Mouse (Mus musculus): ENCODE measurements around the gene Cd59b. TPM values are rescaled to one million over a fixed set of nuclear protein-coding genes. Genes with fewer than 3 reads are reported as not detected.

Cd59b gene
- total RNA-seq (2017), result 8.7 TPM in 1 of 2 replicates, not detected in the other

DNA sequence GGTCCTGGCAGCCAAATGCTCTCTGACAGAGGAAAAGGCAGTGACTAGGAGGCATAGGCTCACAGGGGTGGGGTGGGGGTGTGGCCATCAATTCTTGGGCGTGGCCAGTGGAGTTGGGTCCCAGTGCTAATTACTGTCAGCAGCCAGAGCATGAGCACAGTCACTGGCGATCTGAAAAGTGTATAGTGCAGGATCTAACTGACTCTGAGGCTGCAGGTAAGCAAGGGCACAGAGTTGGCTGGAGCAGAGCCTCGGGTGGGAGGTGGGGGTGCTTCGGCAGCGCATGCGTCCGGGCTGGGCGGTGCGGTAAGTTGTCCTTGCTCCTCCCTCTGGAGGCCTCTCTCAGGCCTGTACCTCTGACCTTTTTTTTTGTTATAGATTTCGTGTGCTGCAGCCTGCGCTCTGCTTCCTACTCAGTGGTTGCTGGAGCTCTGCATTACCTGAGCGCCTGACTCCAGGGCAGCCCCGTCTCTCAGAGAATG, at the start of gene Cd59b:
Gene Cd59b (plus strand): TSS at position 146 of the 482 bp plus-strand sequence.
- ATAC-seq (ENCODE audit: extremely low read depth, insufficient number of reproducible peaks, low FRiP score, poor library complexity, severe bottlenecking), result no peak

DNA sequence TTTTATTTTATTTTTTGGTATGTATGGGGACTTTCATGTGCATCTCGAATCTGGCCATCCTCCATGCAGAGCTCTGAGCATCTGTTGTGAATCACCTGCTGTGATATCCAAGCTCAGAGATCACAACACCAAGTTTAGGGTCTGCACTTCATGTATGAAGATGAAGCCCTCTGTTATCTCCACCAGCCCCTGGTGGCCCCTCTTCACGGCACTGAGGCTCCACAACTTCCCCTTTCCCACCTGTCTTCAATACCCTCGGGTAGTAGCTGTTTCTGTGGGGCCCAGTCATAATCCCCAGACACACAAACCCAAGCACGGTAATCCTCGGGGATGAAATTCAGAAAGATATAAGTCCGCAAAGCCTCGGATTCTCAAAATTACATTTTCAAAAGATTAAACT, 46.6 kb upstream of the Cd59b start:
- no peak for ATAC-seq (ENCODE audit: extremely low read depth, insufficient number of reproducible peaks, low FRiP score, poor library complexity, severe bottlenecking)

DNA sequence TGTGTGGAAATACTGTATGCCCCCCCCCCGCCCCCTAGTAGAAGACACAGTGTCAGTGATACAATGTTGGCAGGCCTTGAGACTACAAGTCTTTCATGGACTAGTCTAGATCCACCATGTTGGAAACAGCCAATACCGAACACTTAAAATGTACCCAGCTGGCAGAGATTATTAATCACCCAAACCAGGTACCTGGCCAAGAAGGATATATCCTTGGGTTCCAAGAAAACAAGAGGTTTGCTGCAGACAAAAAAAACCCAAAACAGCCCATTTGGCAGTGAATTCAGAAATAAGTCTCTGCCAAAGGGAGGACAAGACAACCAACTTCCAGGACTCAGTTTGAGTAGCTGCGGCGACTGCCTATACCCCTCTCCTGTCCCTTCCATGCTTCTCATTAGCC, 45.0 kb upstream of the Cd59b start:
- ATAC-seq (ENCODE audit: extremely low read depth, insufficient number of reproducible peaks, low FRiP score, poor library complexity, severe bottlenecking), result no peak

DNA sequence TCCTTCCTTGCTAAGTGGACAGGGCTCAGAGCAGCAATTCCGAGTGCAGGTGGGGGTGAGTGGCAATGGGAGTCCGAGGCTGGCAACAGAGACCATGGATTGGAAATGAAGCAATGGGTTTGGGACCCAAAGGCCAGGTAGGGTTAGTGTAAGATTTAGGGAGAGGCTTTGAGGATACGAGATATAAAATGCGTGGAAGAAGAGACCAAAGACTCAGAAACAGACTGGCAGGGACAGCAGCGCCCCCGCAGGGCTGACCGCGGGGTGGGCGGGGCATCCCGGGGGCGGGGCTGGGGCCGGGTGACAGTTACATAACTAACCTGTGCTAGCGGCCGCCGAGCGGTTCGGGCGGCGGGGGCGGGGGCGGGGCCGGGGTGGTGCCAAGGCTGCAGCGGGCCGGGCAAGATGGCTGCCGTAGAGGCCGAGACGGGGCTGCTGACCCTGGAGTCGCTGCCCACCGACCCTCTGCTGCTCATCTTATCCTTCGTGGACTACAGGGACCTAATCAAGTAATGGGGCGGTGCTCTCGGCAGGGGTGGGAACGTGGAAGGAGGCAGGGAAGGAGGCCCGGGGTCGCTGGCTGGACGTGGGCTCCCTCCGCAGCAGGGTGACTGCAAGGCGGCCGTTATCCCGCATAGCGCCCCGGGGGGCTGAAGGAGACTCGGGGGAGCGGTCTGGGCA, 42.1 kb upstream of the Cd59b start, which contains the start of gene Fbxo3:
Gene Fbxo3 (plus strand): TSS at position 264 of the 681 bp plus-strand sequence.
- ATAC-seq (ENCODE audit: extremely low read depth, insufficient number of reproducible peaks, low FRiP score, poor library complexity, severe bottlenecking), result peak; percentile 82

DNA sequence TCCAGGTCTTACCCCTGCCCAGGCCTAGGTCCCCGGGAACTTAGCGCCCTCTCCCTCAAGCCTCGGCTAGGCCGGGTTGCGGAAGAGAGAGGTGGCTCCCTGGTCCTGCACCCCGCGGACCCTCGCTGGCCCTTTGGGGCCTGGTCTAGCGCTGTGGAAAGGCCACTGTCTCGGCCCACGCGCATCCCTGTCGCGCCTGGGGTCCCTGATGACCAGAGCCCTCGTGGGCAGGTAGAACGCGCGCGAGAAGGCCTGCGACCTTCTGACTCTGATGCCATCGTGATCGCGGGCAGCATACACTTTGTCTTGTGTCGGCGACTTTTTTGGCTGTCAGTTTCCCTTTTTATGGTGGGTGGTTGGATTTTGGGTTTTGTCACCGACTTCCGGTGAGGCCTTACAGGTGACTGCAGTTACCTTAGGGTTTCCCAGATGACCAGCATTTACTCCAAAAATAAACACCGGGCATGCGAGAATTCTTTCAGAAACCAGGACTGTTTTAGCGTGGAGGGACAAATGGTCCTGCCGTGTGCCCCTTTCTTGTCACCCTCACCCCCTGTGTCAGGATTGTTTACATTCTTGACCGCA, 41.4 kb upstream of the Cd59b start, which contains the start of gene 4931422A03Rik:
Gene 4931422A03Rik (minus strand): TSS at position 223 of the 585 bp plus-strand sequence.
- ATAC-seq (ENCODE audit: extremely low read depth, insufficient number of reproducible peaks, low FRiP score, poor library complexity, severe bottlenecking), result peak; percentile 16; the same call in 1 of the 2 replicates

DNA sequence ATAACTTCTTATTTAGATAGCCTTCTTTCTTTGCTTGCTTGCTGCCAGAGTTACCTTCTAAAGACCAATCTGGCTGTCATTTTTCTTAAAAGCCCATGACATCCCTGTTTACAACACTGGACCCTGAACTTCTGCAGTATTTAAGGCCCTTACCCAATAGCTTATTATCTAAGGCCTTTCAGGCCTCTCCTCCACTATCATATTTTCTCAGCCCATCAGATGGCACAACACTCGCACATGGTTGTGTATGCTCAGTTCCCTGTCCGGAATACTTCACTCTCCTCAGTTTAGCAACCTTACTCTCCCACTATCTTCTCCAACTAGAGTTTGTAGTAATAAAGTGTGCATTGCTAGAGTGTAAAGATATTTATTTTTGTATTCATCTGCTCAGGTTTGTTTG, 40.6 kb upstream of the Cd59b start:
- no peak for ATAC-seq (ENCODE audit: extremely low read depth, insufficient number of reproducible peaks, low FRiP score, poor library complexity, severe bottlenecking)

DNA sequence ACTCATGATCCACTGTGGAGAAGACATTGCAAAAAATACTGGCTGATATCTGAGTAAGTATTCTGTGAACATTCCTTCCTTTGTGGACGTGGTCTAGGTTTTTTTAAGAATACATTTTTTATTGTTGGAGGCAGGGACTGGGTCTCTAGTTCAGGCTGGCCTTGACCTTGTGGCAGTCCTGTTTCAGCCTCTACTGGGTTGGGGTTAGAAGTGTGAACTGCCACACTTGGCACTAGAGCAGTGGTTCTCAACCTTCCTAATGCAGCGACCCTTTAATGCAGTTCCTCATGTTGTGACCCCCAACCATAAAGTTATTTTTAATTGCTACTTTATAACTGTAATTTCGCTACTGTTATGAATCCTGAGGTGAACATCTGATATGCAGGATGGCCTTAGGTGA, 39.3 kb upstream of the Cd59b start:
- no peak for ATAC-seq (ENCODE audit: extremely low read depth, insufficient number of reproducible peaks, low FRiP score, poor library complexity, severe bottlenecking)

DNA sequence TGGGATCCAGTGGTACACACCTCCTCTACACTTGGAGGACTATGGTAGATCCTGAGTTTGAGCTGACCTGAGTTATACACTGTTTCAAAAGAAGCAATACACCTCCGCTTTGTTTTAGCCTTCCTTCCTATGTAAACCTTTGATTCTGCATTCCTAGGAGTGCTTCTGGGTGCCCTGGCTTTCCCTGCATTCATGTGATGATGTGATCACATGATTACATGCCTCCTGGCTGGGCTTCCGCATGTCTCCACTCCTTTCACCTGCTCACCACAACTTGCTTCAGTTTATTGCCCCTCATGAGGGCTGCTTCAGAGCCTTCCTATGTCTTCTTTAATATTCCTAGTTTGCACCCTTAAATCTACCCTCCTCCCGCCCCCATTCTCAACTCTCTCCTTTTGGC, 37.6 kb upstream of the Cd59b start:
- ATAC-seq (ENCODE audit: extremely low read depth, insufficient number of reproducible peaks, low FRiP score, poor library complexity, severe bottlenecking), result no peak

DNA sequence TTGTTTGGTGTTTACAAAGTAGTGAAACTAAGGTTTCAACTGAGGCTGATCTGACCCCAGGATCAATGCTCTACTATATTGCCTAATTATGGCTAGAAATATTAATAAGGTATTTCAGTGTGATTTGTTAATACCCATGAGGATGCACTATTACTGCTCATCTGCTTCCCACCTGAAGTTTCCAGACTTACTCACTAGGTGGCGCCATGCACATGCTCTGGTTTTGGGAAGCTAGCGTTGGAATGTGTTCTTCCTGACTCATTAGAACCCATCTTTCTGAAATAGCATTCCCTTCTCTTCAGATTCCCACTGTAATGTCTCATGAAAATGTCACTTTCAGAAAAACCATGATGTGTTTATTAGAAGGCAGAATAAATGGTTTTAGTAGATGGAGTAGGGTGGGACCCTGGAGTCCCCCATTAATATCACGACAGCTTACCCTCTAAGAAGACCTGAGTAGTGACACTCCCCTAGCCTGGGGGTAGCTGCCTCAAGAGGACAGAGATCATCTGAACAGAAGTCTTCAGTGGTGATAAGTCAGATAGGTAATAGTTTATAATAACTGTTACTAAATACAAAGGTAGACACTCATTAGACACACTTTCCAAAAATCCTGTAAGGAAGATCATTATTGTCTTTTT, 34.7 kb upstream of the Cd59b start:
- peak; percentile 44; the same call in 1 of the 2 replicates for ATAC-seq (ENCODE audit: extremely low read depth, insufficient number of reproducible peaks, low FRiP score, poor library complexity, severe bottlenecking)

DNA sequence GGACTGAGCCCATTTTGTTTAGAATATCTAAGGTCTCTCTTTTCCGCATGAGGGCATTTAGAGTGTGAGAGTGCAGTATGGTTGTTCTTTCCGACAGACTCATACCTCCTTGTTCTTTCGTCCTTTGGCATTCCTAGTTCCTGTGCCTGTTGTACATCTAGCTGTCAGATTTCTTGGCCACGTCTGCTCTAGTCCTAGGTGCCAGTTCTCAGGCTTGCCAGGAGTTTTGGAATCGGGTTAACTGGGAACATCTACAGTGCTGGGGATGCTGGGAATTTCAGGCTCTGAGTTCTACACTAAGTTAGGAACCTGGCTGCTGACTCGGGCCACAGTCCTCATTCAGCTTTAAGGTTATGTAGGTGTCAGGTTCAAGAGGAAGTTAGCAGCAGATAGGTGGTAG, 34.1 kb upstream of the Cd59b start:
- no peak for ATAC-seq (ENCODE audit: extremely low read depth, insufficient number of reproducible peaks, low FRiP score, poor library complexity, severe bottlenecking)

DNA sequence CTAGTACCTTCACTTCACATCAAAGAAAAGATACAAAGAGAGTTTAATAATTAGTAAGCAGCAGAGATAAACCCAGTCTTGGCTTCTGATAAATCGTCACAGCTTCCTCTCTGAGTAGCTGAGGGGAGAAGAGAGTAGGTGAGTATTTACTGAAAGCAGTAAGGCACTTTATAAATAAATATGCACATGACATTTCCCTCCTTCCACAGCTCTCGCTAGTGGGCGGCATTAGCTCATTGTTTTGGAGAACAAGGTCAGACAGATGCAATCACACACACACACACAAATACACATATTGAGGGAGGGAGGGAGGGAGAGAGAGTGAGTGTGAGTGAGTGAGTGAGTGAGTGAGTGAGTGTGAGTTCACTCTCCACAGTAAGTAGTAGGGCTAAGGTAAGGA, 33.3 kb upstream of the Cd59b start:
- no peak for ATAC-seq (ENCODE audit: extremely low read depth, insufficient number of reproducible peaks, low FRiP score, poor library complexity, severe bottlenecking)

DNA sequence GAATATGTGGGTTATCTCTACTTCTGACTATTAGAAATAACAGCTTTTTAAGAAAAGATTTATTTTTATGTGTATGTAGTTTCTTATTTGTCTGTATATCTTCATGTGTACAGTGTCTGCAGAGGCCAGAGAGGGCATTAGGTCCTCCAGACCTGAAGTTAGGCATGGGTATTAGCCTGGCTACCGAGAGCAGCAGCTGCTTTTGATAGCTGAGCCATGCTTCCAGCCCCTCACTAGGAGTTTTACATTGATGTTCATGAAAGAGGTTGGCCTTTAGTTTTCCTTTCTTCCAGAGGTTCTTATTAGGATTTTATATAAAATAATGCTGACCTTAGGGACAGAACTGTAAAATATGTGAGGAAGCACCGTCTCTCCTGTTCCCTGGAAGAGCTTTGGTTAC, 31.4 kb upstream of the Cd59b start:
- no peak for ATAC-seq (ENCODE audit: extremely low read depth, insufficient number of reproducible peaks, low FRiP score, poor library complexity, severe bottlenecking)

DNA sequence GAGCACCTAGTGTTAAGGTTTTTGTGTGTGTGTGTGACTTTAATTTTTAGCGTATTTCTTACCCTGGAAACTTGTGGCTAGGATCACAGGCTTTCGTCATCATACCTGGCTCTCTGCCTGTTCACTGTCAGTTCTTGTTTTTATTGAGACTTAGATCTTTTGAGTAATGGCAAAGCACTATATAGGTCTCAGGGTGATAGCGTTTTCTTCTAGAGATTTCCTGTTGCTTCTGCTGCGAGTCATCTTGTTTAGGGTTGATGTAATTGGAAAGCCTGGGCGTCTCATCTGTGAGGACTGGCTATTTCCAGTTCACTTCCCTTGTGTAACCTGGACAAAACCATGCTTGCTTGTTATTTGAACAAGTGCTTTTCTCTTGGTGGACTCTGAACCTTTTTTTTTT, 28.0 kb upstream of the Cd59b start:
- no peak for ATAC-seq (ENCODE audit: extremely low read depth, insufficient number of reproducible peaks, low FRiP score, poor library complexity, severe bottlenecking)

DNA sequence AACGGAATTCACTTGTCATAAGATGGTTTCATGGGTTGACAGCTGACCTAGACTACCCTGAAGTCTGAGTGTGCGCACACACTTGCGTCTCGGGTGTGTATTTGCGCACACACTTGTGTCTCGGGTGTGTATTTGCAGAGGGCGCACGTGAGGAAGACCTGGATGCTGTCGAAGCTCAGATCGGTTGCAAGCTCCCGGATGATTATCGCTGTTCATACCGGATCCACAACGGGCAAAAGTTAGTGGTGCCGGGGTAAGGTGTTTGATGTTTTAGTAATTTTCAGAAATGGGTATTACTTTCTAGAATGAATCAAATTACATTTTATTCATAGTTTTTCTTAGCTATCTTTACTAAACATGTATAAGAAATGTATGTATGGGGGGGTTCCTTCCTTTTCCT, 26.9 kb upstream of the Cd59b start:
- no peak for ATAC-seq (ENCODE audit: extremely low read depth, insufficient number of reproducible peaks, low FRiP score, poor library complexity, severe bottlenecking)

DNA sequence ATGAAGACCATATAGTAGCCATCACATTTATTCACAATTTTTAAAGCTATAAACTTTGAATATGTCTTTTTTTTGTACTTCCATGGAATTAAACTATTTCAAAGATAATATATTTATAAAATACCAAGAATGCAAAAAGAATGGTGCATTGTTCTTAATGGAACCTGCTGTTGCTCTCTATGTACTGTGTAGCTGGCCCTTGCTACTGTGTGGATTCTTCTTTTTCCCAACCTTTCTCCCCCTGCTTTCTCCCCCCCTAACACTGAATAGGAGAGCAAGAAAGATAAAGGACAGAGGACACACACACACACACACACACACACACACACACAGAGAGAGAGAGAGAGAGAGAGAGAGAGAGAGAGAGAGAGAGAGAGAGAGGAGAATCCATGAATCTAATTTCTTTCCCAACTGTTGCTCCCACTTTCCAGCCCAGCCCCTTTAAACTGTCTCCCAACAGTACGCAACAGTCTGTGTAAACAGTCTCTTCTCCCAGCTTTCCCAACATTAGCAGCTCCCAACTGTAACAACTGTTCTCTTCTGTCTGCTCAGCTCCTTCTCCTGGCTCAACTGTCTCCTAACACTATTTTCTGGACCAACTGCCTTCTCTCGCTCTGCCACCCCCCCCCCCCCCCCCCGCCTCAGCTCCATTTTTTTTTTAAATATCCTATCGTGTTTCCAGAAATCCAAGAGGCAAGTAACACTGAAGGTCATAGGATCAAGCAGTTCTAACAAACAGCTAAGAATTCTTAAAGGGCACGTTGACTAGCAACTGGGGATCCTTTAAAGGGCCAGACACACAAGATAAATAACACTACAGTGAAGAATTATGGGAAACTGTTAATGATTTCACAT, 25.8 kb upstream of the Cd59b start:
- ATAC-seq (ENCODE audit: extremely low read depth, insufficient number of reproducible peaks, low FRiP score, poor library complexity, severe bottlenecking), result no peak

DNA sequence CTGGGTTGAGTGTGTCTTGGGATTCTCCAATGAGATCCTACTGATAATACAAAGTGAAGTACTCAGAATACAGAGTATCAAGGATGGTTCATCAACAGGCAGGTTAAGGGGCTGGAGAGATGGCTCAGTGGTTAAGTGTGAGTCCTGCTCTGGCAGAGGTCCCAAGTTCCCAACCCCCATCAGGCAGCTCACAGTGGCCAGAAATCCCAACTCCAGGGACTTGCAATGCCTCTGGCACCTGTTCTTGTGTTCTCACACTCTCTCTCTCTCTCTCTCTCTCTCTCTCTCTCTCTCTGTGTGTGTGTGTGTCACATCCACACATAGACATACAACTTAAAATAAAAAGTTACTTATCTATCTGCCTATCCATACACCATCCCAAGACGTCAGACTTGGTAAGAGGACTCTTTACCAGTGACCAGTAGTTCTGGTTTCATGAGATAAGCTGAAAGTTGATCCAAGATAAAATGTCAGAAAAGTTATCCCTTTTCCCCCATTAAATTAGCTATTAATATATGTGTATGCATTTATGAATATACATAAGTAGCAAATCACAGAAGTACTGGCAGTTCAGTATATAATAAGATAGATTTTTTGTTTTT, 25.1 kb upstream of the Cd59b start:
- ATAC-seq (ENCODE audit: extremely low read depth, insufficient number of reproducible peaks, low FRiP score, poor library complexity, severe bottlenecking), result no peak

DNA sequence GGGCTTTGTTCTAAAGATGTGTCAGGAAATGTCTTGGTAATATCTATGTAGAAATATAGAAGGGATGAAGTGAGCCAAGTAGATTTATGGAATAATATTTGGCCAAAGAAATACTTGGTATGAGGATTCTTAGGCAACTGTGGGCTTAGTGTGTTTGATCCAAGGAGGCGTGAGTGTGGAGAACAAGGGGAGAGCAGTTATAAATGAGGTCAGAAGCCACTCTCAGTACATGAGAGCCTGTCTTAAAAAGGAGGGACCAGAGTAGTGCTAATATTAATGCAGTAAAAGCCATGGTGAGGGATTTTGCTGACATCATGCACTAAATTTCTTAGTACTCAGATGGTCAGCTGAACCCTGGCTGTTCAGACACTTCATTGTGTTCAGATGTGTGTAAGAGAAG, 11.3 kb upstream of the Cd59b start:
- ATAC-seq (ENCODE audit: extremely low read depth, insufficient number of reproducible peaks, low FRiP score, poor library complexity, severe bottlenecking), result no peak

DNA sequence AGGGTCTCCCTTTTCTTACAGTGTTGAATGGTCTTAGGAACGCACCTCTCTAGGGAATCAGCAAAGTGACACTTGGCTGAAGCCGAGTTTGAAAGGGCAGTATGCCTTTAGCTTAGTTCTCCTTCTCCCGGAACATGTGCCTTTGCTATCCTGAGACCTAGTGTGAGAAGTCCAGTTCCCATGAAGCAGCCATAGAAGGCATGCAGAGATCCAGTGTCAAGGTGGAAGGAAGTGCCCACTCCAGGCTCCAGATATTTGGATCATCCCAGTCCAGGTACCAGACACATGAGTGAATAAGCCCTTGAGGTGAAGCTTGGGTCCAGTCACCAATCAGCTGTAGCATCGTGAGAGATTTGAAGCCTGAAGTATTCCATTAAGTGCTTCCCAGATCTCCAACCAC, 10.7 kb upstream of the Cd59b start:
- no peak for ATAC-seq (ENCODE audit: extremely low read depth, insufficient number of reproducible peaks, low FRiP score, poor library complexity, severe bottlenecking)

DNA sequence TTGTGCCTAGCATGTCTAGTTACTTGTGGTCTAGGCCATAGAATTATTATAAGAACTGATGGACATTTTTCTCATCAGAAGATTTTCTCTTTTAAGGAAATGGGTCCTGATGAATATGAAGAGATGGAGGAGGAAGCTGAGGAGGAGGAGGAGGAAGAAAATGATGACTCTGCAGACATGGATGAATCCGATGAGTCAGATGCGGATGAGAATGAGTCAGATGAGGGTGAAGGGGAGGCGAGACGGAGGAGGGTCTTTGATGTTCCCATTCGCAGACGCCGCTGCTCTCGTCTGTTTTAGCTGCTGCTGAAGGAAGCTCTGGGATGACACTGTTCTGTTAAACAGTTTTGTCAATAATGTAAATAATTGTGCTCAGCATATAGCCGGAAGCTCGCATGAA, 9.9 kb upstream of the Cd59b start:
- no peak for ATAC-seq (ENCODE audit: extremely low read depth, insufficient number of reproducible peaks, low FRiP score, poor library complexity, severe bottlenecking)
